Mouse (Mus musculus) retina, postnatal 7 days (tissue): ENCODE measurements around the gene Nhp2.
"Not testable (repeated sequence)": the region's sequence is repeated elsewhere in the genome, so short reads cannot be mapped to it uniquely, and the experiment has no call there.

Experiments
- DNase-seq: peaks from one replicate; pipeline ENCODE4 v3.0.0-alpha.2; 2012; ENCODE audit warnings: low read depth, low spot score

Gene Nhp2

GRCm38 (mm10) chr11:51658291-51658690 lies 38.8 kb downstream of the Nhp2 start:
- DNase-seq, result no peak

- DNase-seq, result no peak
Measured at GRCm38 (mm10) chr11:51658705-51659104, 39.2 kb downstream of the Nhp2 start.

- DNase-seq, result no peak
Measured at GRCm38 (mm10) chr11:51661867-51662365, 42.4 kb downstream of the Nhp2 start.

GRCm38 (mm10) chr11:51662632-51663031 lies 43.1 kb downstream of the Nhp2 start:
- DNase-seq, result no peak

- DNase-seq, result not testable (repeated sequence)
Measured at GRCm38 (mm10) chr11:51664747-51665146, 45.2 kb downstream of the Nhp2 start.

- DNase-seq, result no peak
Measured at GRCm38 (mm10) chr11:51670846-51671245, 51.3 kb downstream of the Nhp2 start.

- DNase-seq, result no peak
Measured at GRCm38 (mm10) chr11:51671376-51671775, 51.8 kb downstream of the Nhp2 start.

GRCm38 (mm10) chr11:51673291-51673690 lies 53.8 kb downstream of the Nhp2 start:
- no peak for DNase-seq
